Mouse (Mus musculus) erythroblast, embryonic 14.5 days (primary cell): ENCODE results near the gene Fat3.

Source experiments
- GATA1 ChIP-seq: IDR thresholded peaks from 2 replicates; pipeline ENCODE4 v1.6.1; 2012; ENCODE audit warnings: low read length, inconsistent platforms, mixed read lengths
- TAL1 ChIP-seq: IDR thresholded peaks from 3 replicates; pipeline ENCODE4 v1.6.1; 2012; ENCODE audit warnings: low read length, inconsistent platforms, mixed read lengths

DNA sequence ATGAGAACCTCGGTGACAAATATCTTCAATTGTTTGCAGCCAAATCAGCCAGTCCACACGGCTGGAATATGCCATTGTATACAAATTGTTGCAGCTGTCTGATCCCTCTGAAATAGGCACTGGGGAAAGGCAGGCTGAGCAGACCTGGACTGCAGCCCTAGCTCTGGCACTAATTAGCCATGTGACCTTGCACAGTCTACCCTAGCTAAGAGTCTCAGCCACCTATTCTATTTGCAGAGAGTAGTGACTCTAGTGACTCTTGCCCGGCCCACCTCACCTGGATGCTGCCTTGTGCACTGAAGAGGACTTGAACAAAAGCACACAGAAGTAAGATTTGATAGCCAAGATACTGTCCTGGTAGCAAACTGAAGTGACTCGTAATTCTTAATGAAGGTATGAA, 235.6 kb downstream of the Fat3 start:
- no peak for TF ChIP-seq GATA1
- TF ChIP-seq TAL1 = no peak
